Mouse (Mus musculus) gastrocnemius, adult 2 months (tissue): ENCODE measurements around the gene Plekha3. TPM values are rescaled to one million over a fixed set of nuclear protein-coding genes. Genes with fewer than 3 reads are reported as not detected.

Experiments used
- DNase-seq: peaks from one replicate; pipeline ENCODE4 v3.0.0; 2022
- H3K27ac ChIP-seq: fragments of 200-600 bp; 2 replicates; pipeline ENCODE4 v1.8.1; 2022; ENCODE audit warnings: mild to moderate bottlenecking
- H3K4me3 ChIP-seq: fragments of 200-600 bp; 2 replicates; pipeline ENCODE4 v1.8.1; 2022; ENCODE audit warnings: mild to moderate bottlenecking, moderate library complexity
- CTCF ChIP-seq: fragments of 200-600 bp; IDR thresholded peaks from 2 replicates; pipeline ENCODE4 v1.8.1; 2022; ENCODE audit warnings: antibody characterized with exemption, mild to moderate bottlenecking, moderate library complexity
- intact Hi-C: fragments of 180-260 bp; cut with DNase I; formaldehyde crosslinking; loops from one replicate; pipeline ENCODE4 v1.15.1; 2025
- long read RNA-seq, 2 experiments: library from polyadenylated mRNA; stranded (forward); transcript quantifications; one replicate each; pipeline ENCODE4 v2.0.0; 2021
- total RNA-seq, 2 experiments: library from RNA; stranded (reverse); gene quantifications; 2 replicates each; pipeline ENCODE4 v1.2.3; 2021

Gene Plekha3
- total RNA-seq, result 10 to 100 TPM; 10.3 to 10.5 TPM
- long read RNA-seq, experiment 1, transcript Plekha3-201 (8 exons, 2,534 nt), result major isoform, 16 of 16 reads
- long read RNA-seq, experiment 1, partial matches to known transcripts, result 0 of 16 reads
- long read RNA-seq, experiment 1, other reads (novel, unspliced or antisense), result 0 of 16 reads
- long read RNA-seq, experiment 2, transcript Plekha3-201 (8 exons, 2,534 nt), result major isoform, 19 of 20 reads
- long read RNA-seq, experiment 2, partial matches to known transcripts, result 1 of 20 reads
- long read RNA-seq, experiment 2, other reads (novel, unspliced or antisense), result 0 of 20 reads

DNA sequence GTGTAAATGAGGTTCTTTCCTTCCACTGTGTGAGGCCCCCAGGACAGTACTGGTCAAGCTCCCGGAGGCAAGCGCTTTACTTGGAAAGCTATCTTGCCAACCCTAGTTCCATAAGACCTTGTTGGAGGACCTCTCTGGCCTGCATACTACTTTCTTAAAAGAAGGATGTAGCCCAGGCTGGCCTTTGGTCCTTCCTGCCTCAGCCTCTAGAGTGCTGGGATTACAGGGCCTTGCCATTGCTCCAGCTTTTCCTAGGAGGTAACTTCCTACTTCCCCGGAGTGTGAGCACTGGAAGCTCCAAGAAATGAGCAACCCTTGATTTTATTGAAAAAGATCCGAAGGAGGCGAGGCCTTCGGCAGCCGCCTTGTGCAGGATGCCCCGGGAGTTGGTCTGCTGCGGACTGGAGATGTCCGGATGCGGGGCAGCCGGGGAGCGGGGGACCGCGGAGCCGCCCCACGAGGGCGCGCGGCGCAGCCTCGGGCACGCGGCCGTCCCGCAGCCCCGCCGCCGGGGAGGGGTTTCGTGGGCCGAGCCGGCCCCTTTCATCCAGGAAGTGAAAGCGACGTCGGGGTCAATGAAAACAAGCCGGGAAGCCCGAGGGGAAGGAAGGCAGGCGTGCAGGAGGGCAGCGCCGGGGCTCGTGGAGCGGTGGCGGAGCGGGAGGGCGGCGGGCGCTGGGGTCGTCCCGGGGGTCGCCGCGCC lies at the start of gene Plekha3:
Plekha3 (plus strand) TSS at position 557 of the 703 bp plus-strand sequence.
- TF ChIP-seq CTCF, result no peak
- Histone ChIP-seq H3K27ac (peak within 1 kb of the TSS; percentile 89), H3K4me3 (peak within 1 kb of the TSS; percentile 81)
- intact Hi-C loops, result loop anchor here (1.0 kb wide), 1 partner anchor 27 kb away; the partner anchor contains the start of genes Pjvk and Prkra
- DNase-seq, result peak; percentile 90

GRCm38 (mm10) chr2:76630293-76630692 lies 44.8 kb upstream of the Plekha3 start:
- H3K27ac ChIP-seq, result no peak overlapping the region
- no peak overlapping the region for H3K4me3 ChIP-seq
- DNase-seq, result no peak
- TF ChIP-seq CTCF, result no peak
- intact Hi-C loops, result no loop called here

- intact Hi-C loops, result no loop called here
- no peak for TF ChIP-seq CTCF
- DNase-seq, result no peak
- Histone ChIP-seq H3K27ac (no peak overlapping the region), H3K4me3 (no peak overlapping the region)
These were observed 43.5 kb upstream of the Plekha3 start for GRCm38 (mm10) chr2:76631600-76631999.

- no peak for DNase-seq
- H3K27ac ChIP-seq, result no peak overlapping the region
- no peak for TF ChIP-seq CTCF
- intact Hi-C loops, result no loop called here
- H3K4me3 ChIP-seq, result no peak overlapping the region
These were observed 35.4 kb upstream of the Plekha3 start for GRCm38 (mm10) chr2:76639637-76640036.

DNA sequence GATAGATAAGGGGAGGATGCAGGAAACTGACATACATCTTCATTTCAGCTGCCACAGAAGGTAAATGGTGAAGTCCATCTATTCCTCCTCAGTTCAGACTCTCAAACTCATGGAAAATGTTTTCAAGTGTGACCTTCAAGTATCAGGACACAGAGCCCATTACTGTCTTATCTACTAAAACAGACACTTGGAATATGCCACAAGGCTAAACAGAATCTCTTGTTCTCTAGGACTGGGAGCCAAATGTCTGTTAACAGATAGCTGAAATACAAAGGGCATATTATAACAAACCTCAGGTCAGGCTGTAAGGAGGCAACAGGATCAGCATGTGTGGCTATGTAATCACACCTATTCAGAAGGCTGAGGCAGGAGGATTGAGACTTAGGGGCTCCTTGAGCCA lies 31.3 kb upstream of the Plekha3 start:
- no peak for DNase-seq
- TF ChIP-seq CTCF, result no peak
- intact Hi-C loops, result no loop called here
- no peak overlapping the region for H3K27ac ChIP-seq
- no peak overlapping the region for H3K4me3 ChIP-seq

DNA sequence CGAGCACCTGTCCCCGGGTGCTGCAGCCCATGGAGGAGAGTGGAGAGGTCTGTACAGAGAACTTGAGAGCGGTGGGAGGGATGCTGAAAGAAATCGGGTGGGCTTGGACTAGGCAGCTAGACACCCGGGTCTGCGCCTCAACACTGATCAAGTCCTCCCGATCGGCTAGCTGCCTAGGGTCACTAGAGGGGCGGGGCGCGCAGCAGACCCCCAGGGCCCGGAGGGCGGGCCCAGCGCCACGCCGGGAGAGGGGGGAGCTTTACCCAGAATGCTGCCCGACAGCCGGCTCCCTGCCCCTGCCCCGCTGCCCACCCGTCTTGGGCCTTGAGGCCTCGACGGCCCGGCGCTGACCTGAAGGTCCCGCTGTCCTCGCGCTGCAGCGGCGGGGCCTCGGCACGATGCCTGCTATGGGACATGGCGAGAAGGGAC lies 27.6 kb upstream of the Plekha3 start:
- H3K27ac ChIP-seq, result peak overlapping the region; percentile 84
- no peak for DNase-seq
- TF ChIP-seq CTCF, result no peak
- intact Hi-C loops, result no loop called here
- H3K4me3 ChIP-seq, result peak overlapping the region; percentile 85

GRCm38 (mm10) chr2:76647883-76648570 lies 27.1 kb upstream of the Plekha3 start, which contains the start of the genes Prkra and Pjvk:
Prkra (minus strand) TSS chr2:76648015.
Pjvk (plus strand) TSS chr2:76648476.
- intact Hi-C loops, result loop anchor here (1.0 kb wide), 1 partner anchor 27 kb away; the partner anchor contains the start of gene Plekha3
- peak; percentile 97 for DNase-seq
- TF ChIP-seq CTCF, result no peak

DNA sequence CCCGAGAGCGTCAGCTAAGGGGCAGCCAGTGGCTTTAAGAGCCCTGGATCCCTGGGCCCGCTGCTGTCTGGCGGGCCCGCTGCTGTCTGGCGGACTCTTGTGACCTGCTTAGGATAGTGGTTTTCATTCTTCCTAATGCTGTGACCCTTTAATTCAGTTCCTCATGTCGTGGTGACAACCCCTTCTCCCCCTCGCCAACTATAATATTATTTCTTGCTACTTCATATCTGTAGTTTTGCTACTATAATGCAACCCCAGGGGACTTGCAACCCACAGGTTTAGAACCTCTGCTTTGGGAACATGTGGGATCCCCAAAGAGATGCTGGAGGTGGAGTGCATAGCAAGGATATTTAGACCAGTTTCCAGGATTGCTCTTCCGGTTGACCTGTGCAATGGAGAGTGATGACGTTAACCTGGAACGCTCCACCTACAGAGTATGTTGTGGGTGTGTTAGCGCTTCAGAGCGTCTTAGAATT lies 26.4 kb upstream of the Plekha3 start:
- intact Hi-C loops, result loop anchor here (1.0 kb wide), 1 partner anchor 27 kb away; the partner anchor contains the start of gene Plekha3
- peak; percentile 34 for DNase-seq
- Histone ChIP-seq H3K27ac (peak overlapping the region; percentile 84), H3K4me3 (peak overlapping the region; percentile 85)
- TF ChIP-seq CTCF, result no peak

More at GRCm38 (mm10) chr2:76647883-76648570, 27.1 kb upstream of the Plekha3 start, which contains the start of the genes Prkra and Pjvk:
- Histone ChIP-seq H3K27ac (peak within 1 kb of the TSS; percentile 84), H3K4me3 (peak within 1 kb of the TSS; percentile 85)

DNA sequence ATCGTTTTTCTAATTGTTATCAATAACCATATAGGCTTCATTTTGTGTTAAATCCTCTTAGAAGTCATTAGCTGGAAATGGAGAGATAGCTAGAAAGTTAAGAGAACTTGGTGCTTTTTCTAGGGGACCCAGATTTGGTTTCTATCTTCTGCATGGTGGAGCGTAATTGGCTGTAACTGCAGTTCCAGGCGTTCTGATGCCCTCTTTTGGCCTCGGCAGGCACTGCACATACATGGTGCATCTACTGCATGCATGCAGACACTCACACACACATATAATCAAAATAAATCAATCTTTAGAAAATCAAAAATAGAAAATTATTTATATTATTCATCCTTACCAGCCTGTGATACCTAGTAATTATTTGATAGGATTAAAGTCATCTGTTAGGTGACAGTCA lies 22.0 kb upstream of the Plekha3 start:
- TF ChIP-seq CTCF, result no peak
- Histone ChIP-seq H3K27ac (no peak overlapping the region), H3K4me3 (no peak overlapping the region)
- intact Hi-C loops, result no loop called here
- no peak for DNase-seq

DNA sequence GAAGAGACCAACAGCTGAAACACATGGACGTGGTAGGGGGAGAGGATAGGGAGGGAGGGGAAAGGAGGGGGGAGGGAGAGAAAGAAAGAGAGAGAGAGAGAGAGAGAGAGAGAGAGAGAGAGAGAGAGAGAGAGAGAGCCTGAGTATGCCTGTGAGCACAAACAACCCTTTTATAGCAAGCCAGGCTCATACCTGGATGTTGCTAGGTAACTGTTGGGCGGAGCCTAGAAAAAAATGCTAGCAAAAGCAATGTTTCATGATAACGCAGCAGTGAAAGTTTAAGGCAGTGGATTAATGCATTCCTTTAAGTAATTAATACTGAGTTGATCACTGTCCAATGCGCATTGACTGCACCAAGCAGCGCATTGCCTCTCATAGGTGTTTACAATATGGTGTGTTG lies 20.4 kb upstream of the Plekha3 start:
- TF ChIP-seq CTCF, result no peak
- intact Hi-C loops, result no loop called here
- Histone ChIP-seq H3K27ac (no peak overlapping the region), H3K4me3 (no peak overlapping the region)
- no peak for DNase-seq

DNA sequence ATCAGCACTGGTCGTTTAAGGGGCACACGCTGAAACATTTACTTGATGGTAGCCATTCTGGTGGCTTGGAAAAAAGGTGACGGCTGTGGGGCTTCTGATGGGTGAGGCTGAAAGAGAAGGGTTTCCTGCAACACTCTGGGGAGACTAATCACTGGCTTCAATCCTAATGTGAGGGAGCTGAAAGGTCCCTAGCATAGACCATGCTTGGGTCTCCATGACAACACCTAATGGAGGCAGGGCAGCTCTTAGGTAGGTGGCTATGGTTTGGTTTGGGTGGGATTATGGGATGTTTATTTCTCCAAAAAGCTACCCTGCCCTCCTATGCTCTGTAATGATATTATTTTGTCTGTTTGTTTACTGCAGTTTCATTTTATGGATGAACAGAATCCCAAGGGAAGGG lies 19.6 kb upstream of the Plekha3 start:
- intact Hi-C loops, result no loop called here
- DNase-seq, result no peak
- no peak for TF ChIP-seq CTCF
- Histone ChIP-seq H3K27ac (no peak overlapping the region), H3K4me3 (no peak overlapping the region)

DNA sequence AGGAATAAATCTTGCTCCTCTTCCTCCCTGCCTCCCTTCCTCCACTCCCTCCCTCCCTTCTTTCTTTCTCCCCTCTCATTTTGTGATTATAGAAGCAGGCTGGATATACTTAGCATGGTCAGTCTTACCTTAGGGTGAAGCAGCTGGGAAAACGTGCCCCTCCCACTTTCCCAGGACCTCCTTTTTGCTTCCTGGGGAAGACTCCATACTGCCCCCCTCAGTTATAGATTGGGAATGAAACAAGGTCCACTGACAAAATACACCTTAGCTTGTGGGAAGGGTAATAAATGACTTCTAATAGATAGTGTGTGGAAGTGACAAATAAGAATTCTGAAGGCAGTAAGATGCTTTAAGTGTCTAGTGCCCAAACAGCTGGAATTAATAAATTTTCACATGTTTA lies 19.1 kb upstream of the Plekha3 start:
- DNase-seq, result no peak
- intact Hi-C loops, result no loop called here
- peak; percentile 49 for TF ChIP-seq CTCF
- Histone ChIP-seq H3K27ac (no peak overlapping the region), H3K4me3 (no peak overlapping the region)

DNA sequence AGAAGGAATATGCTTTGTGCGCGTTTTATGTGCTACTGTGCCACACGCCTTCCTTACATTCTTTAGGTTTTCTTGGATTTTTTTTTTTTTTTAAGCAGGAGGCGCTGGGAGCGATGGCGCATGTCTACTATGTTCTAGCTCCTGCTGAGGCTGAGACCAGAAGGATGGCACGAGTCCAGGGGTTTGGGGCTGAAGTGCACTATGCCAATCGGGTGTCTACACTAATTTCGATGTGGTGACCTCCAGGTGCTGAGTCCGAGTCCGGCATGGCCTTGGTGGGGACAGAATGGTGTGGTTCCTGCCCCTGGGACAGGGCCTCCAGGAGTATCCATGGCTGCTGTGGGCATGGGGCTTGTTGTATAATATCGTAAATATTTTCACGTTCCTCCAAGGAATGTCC lies 16.5 kb upstream of the Plekha3 start:
- Histone ChIP-seq H3K4me3 (no peak overlapping the region), H3K27ac (no peak overlapping the region)
- no peak for DNase-seq
- intact Hi-C loops, result no loop called here
- TF ChIP-seq CTCF, result no peak
